12 mouse cellular contexts compared by ENCODE assay signal in genomic region chr10:80014484-80015290, GRCm38 (mm10). TPM values are rescaled to one million over a fixed set of nuclear protein-coding genes. Genes with fewer than 3 reads are reported as not detected.
DNase-seq lines count a peak whose midpoint lies in the region; ATAC-seq and TF ChIP-seq lines count a peak whose summit lies in the region.
"Had no signal": no experiment of that assay in that cellular context is flagged by ENCODE, and none has a peak within 500 bp of the region (broad histone marks: within the 10 kb centered on the region; RNA-seq: fewer than 3 reads in every experiment).

No protein-coding gene starts in this region.

- H3K9me3 ChIP-seq in G1E (replicated peaks): peaks cover 20% of the 10 kb centered on the region
- peaks cover 15% of the 10 kb centered on the region for H3K9me3 ChIP-seq in limb, embryonic 12.5 days

- no peaks in the 10 kb centered on the region for H3K27me3 ChIP-seq in G1E (ENCODE audit: insufficient read depth, low read length)
- peaks cover 68% of the 10 kb centered on the region for H3K27me3 ChIP-seq in limb, embryonic 12.5 days

- H3K9ac ChIP-seq in limb, embryonic 12.5 days (replicated peaks): peak overlapping the region; percentile 12; the same call in 1 of the 2 replicates
- H3K9ac ChIP-seq: forebrain, embryonic 13.5 days; hindbrain, embryonic 13.5 days had no signal

- H3K27ac ChIP-seq in left cerebral cortex, adult 2 months: no peak overlapping the region
- no peak overlapping the region for H3K27ac ChIP-seq in limb, embryonic 12.5 days
- H3K27ac ChIP-seq: forebrain, embryonic 13.5 days; hindbrain, embryonic 13.5 days had no signal

- peak; percentile 15; the same call in 1 of the 2 replicates for TF ChIP-seq CTCF in left cerebral cortex, adult 2 months (IDR thresholded peaks at IDR 0.05)
- TF ChIP-seq CTCF in G1E (IDR thresholded peaks at IDR 0.05; ENCODE audit: low read depth, low read length): no peak

- DNase-seq in left cerebral cortex, adult 2 months (ENCODE audit: extremely low spot score in 1 of 2, low spot score in 2 of 2): no peak
- DNase-seq in left cerebral cortex, postnatal 14 days (ENCODE audit: low spot score in 2 of 2): no peak
- no peak for DNase-seq in G1E (ENCODE audit: low spot score)
- peak; percentile 39 for DNase-seq in naive thymus-derived CD4-positive, alpha-beta T cell, adult 2 months (ENCODE audit: low read depth)
- no peak for DNase-seq in retina, embryonic 14.5 days (ENCODE audit: low spot score)
- DNase-seq in urinary bladder, postnatal 25 days (ENCODE audit: low spot score): no peak
- DNase-seq in embryo, embryonic 10.5 days (ENCODE audit: low spot score): no peak
- DNase-seq: cerebellum, adult 9-11 months had no signal

- peaks cover 84% of the 10 kb centered on the region for H3K36me3 ChIP-seq in G1E (replicated peaks)
- no peaks in the 10 kb centered on the region for H3K36me3 ChIP-seq in limb, embryonic 12.5 days

- intact Hi-C loops in left cerebral cortex, adult 2 months (cut with DNase I): no loop called here
- intact Hi-C loops in left cerebral cortex, postnatal 14 days (cut with DNase I): no loop called here

- no peak for ATAC-seq in G1E (ENCODE audit: extremely low read depth, insufficient number of reproducible peaks, low FRiP score, poor library complexity, severe bottlenecking)
- no peak for ATAC-seq in limb, embryonic 12.5 days (ENCODE audit: insufficient number of reproducible peaks, insufficient read depth, low FRiP score, low TSS enrichment, low read depth)
- ATAC-seq: forebrain, embryonic 13.5 days had no signal

- no peak overlapping the region for H3K4me3 ChIP-seq in left cerebral cortex, adult 2 months
- H3K4me3 ChIP-seq in G1E (ENCODE audit: low read depth, low read length): peak overlapping the region; percentile 5; the same call in 1 of the 2 replicates
- no peak overlapping the region for H3K4me3 ChIP-seq in limb, embryonic 12.5 days (replicated peaks)
- H3K4me3 ChIP-seq: forebrain, embryonic 13.5 days; hindbrain, embryonic 13.5 days; myocyte had no signal

- H3K4me1 ChIP-seq in G1E (ENCODE audit: insufficient read depth, low read depth, low read length): peaks cover 53% of the 10 kb centered on the region
- peaks cover 12% of the 10 kb centered on the region for H3K4me1 ChIP-seq in limb, embryonic 12.5 days (replicated peaks)

- no peak overlapping the region for H3K4me2 ChIP-seq in limb, embryonic 12.5 days
- H3K4me2 ChIP-seq: forebrain, embryonic 13.5 days; hindbrain, embryonic 13.5 days had no signal

- WGBS in limb, embryonic 12.5 days: 16% methylated on average over 28 of the region's 28 CpGs

RNA-seq across cellular contexts. Expression of gene Arhgap45, which starts 1.8 kb away (rescaled TPM):
- 1 to 10 TPM; 3.5 TPM for total RNA-seq in left cerebral cortex, adult 2 months (2021)
- 1 to 10 TPM; 3.3 to 4.0 TPM for total RNA-seq in left cerebral cortex, postnatal 14 days (2021)
- 56.7 and 59.4 TPM in 2 replicates for total RNA-seq in G1E (2014; fragmentation: Nextera tagmentation)
- total RNA-seq in G1E (2017): 104 and 113 TPM in 2 replicates
- 179 and 186 TPM in 2 replicates for polyA plus RNA-seq in G1E (2012)
- polyA plus RNA-seq in limb, embryonic 12.5 days (2016; fragmentation: Nextera tagmentation; extraction: Ambion mirVana): 12.5 and 12.6 TPM in 2 replicates

RNA-seq across cellular contexts. Expression of gene Abca7, which starts 18.4 kb away (rescaled TPM):
- 10 to 100 TPM; 13.5 to 13.8 TPM for total RNA-seq in left cerebral cortex, adult 2 months (2021)
- total RNA-seq in left cerebral cortex, postnatal 14 days (2021): 10 to 100 TPM; 10.9 TPM
- total RNA-seq in G1E (2014; fragmentation: Nextera tagmentation): 17.4 and 35.9 TPM in 2 replicates
- 12.1 and 15.2 TPM in 2 replicates for total RNA-seq in G1E (2017)
- 21.1 and 21.6 TPM in 2 replicates for polyA plus RNA-seq in G1E (2012)
- polyA plus RNA-seq in limb, embryonic 12.5 days (2016; fragmentation: Nextera tagmentation; extraction: Ambion mirVana): 2.1 and 2.3 TPM in 2 replicates

RNA-seq across cellular contexts. Expression of gene Polr2e, which starts 24.9 kb away (rescaled TPM):
- total RNA-seq in left cerebral cortex, adult 2 months (2021): 10 to 100 TPM; 73.0 to 76.0 TPM
- 10 to 100 TPM; 66.9 to 68.9 TPM for total RNA-seq in left cerebral cortex, postnatal 14 days (2021)
- total RNA-seq in G1E (2014; fragmentation: Nextera tagmentation): 74.3 and 90.2 TPM in 2 replicates
- 54.6 TPM in 2 replicates for total RNA-seq in G1E (2017)
- 148 and 206 TPM in 2 replicates for polyA plus RNA-seq in G1E (2012)
- polyA plus RNA-seq in limb, embryonic 12.5 days (2016; fragmentation: Nextera tagmentation; extraction: Ambion mirVana): 241 and 251 TPM in 2 replicates

RNA-seq across cellular contexts. Expression of gene Cnn2, which starts 26.3 kb away (rescaled TPM):
- 1 to 10 TPM; 5.6 to 8.0 TPM for total RNA-seq in left cerebral cortex, adult 2 months (2021)
- 10 to 100 TPM in 1 of 2 experiments, 1 to 10 TPM in 1; 9.5 to 11.9 TPM for total RNA-seq in left cerebral cortex, postnatal 14 days (2021)
- total RNA-seq in G1E (2014; fragmentation: Nextera tagmentation) (4.6 and 8.4 TPM in 2 replicates), G1E (2017) (7.4 and 10.5 TPM in 2 replicates)
- 20.8 and 27.2 TPM in 2 replicates for polyA plus RNA-seq in G1E (2012)
- 216 and 240 TPM in 2 replicates for polyA plus RNA-seq in limb, embryonic 12.5 days (2016; fragmentation: Nextera tagmentation; extraction: Ambion mirVana)

RNA-seq across cellular contexts. Expression of gene Tmem259, which starts 30.6 kb away (rescaled TPM):
- 100 to 1,000 TPM; 122 to 126 TPM for total RNA-seq in left cerebral cortex, adult 2 months (2021)
- total RNA-seq in left cerebral cortex, postnatal 14 days (2021): 100 to 1,000 TPM; 140 to 152 TPM
- total RNA-seq in G1E (2014; fragmentation: Nextera tagmentation): 62.8 and 79.8 TPM in 2 replicates
- 41.6 and 47.0 TPM in 2 replicates for total RNA-seq in G1E (2017)
- 264 and 361 TPM in 2 replicates for polyA plus RNA-seq in G1E (2012)
- 20.7 and 22.5 TPM in 2 replicates for polyA plus RNA-seq in limb, embryonic 12.5 days (2016; fragmentation: Nextera tagmentation; extraction: Ambion mirVana)

Comparison
In these comparisons a context has a peak if more than half of its experiments do, and no peak if none do; other contexts are left out.
1. RNA of gene Arhgap45, which starts 1.8 kb away (total RNA-seq): 56.7 to 113 TPM in G1E; 3.3 to 4.0 TPM in left cerebral cortex, postnatal 14 days and 3.5 TPM in left cerebral cortex, adult 2 months; every median in the first group is over 10 times any median in the second.